Mouse (Mus musculus): ENCODE measurements at regions not wholly inside any gene's neighbourhood (a gene's known extent, or its start where the extent isn't known, plus 50 kb on each side); places are given as distances from the start of the nearest gene placed in this dataset.

DNA sequence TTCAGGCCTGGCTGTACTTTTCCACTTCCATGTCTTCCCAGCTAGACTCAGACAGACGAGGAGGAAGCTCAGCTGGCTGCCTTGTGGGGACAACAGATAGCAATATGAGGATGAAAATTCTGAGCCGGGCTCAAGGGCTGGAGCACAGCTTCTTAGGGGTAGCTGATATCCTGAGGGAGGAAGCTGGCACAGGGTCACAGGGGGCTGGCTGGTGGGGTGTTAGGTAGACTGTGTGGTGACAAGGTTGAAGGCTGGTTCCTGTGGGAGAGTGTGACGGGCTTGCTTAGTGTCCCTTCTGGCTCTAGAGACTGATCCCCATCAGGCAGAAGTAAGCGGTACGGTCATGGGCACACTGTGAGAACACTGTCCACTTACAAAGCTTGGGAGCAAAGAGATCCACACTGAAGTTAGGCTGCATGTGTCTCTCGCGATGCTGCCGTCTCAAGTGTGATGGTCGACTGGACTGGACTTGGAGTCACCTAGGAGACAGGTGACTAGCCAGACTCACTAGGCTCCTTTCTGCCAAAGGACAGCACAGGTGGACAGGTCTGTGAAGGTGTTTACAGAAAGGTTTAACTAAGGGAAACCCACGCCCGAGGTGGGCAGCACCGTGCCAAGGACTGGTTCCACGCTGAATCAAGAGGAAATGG, 111.1 kb upstream of the S1pr3 start:
- no peak for DNase-seq (ENCODE audit: low spot score in 2 of 2)

DNA sequence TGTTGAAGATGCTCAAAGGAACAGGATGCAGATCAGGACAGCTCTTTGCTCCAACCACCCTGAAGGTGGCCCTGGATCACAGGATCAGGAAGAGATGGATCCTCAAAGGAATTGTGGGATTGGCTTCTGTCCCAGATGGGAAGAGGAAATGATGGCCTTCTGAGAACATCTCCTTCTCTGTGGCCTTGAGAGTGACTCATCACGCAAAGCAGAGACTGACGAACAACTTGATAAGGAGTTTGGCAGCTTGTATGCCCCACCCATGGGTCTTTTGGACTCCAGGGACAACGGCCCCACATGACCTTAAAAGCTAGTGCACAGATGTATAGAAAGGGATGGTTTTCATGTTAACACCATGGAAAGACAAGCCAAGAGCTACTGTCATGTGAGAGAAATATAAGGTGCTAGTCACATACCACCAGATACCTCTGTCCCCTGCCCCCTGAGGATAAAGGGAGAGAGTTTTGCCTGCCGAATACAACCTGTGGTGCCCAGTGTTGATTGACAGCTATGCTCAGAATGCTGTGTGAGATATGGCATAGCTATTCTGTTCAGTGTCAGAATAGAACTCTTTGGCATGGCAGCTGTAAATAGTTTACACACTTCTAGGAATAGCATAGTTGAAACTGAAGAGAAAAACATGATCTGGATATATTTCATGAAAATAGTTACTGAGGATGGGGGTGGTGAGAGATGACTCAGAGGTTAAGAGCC, 109.2 kb upstream of the S1pr3 start:
- no peak for DNase-seq (ENCODE audit: low spot score in 2 of 2)

DNA sequence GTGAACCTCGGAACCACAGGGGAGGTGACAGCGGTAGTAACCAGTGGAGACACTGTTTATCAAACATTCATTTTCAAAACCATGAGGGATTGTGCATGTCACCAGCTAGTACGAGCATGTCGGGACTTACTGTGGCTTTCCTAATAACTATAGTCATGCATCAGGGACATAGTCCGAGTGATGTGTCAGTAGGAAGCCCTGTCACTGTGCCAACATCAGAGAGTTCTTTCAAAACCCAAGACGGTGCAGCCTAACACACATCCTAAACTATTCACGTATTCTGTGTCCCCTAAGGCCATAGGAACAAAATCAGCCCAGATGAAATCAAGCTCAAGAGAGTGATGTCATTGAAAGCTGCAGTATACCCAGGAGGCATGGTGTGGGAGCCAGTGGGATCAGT, 107.0 kb upstream of the S1pr3 start:
- DNase-seq (ENCODE audit: low spot score in 2 of 2) = no peak

DNA sequence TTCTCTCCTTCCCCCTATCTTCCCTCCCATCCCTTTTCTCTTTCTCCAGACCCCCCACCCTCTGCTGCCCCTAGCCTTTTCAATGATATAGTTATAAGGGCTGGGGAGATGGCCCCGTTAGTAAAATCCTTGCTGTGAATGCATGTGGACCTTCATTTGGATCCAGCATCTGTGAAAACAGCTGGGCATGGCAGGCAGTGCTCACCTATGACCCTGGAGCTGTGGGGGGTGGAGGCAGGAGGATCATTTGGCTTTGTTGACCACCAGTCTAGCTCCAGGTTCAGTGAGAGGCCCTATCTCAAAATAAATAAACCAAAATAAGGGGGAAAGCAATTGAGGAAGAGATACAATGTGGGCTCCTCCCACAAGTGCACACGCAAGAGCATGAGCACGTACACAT, 105.3 kb upstream of the S1pr3 start:
- no peak for DNase-seq (ENCODE audit: low spot score in 2 of 2)

DNA sequence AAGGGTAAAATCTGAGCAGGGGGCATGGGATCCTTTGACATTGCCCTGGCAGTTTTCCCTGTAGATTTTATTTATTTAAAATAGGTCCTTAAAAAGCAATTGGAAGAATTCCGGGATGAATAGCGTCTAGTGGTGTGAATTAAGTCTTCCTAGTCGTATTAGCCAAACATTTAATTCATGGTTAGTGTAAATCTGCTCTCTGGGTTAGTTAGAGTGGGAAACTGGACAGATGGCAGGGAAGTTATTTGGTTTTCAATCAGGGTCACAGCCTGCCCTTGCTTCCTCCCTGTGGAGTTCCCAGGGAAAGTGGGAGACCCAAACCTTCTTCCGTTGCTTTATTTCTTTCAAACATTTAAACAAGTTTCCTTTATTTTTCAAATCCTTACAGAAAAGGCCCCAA, 103.8 kb upstream of the S1pr3 start:
- DNase-seq (ENCODE audit: low spot score in 2 of 2) = no peak

DNA sequence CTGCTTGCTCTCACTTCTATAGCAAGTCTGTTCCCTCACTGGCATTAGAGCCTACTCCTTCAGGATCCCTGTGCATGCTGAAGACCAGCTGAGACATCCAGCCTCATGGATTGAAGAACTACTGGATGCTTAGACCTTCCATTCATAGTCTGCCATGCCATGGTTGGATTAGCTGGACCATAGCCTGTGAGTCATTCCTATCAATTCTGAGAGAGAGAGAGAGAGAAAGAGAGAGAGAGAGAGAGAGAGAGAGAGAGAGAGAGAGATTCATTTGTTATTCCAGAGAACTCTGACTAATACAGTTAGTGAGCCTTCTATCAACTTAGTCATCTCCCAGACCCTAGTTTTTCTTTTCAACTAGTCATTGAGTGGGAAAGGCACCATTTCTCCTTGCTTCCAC, 99.0 kb upstream of the S1pr3 start:
- DNase-seq (ENCODE audit: low spot score in 2 of 2) = no peak

DNA sequence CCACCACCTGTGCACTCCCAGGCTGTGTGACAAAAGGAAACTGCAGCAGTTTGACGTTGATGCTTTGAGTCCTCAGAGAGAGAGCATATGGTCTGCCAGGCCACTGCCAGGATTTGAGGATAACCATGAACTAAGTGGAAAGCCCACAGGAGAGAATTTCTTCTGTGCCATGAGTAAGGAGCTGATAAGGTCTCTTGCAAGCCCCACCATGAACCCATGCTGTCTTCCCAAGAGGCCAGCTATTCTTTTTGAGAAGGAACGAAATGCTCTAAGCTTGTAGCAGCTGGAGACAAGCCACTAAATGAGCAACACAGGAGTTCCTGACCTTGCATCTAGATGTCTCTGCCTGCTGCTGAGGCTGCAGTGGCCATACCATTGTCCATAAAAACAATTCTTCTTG, 98.4 kb upstream of the S1pr3 start:
- DNase-seq (ENCODE audit: low spot score in 2 of 2) = no peak

DNA sequence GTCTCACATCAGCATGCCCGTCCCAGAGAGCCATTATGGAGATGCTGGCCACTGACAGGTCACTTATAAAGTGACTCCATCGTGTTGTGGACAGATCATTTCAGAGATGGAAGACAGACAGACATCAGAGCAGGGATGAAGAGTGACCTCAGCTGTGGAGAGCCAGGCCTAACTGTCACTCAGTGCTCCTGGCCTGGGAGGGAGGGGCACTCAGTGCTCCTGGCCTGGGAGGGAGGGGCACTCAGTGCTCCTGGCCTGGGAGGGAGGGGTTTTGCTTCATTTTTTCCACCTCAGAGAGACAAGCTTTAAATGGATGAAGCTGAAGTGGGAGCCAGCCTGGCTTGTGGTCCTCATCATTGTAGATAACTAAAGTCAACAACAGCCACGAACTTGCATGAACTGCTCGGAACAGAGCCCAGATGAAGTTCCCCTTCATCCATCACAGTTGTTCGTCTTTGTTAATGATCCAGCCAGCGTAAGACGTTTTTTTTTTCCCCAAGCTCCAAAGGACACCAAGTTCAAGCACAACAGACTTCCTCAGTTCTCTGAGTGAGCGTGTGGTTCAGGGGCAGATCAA, 96.7 kb upstream of the S1pr3 start:
- no peak for DNase-seq (ENCODE audit: low spot score in 2 of 2)

DNA sequence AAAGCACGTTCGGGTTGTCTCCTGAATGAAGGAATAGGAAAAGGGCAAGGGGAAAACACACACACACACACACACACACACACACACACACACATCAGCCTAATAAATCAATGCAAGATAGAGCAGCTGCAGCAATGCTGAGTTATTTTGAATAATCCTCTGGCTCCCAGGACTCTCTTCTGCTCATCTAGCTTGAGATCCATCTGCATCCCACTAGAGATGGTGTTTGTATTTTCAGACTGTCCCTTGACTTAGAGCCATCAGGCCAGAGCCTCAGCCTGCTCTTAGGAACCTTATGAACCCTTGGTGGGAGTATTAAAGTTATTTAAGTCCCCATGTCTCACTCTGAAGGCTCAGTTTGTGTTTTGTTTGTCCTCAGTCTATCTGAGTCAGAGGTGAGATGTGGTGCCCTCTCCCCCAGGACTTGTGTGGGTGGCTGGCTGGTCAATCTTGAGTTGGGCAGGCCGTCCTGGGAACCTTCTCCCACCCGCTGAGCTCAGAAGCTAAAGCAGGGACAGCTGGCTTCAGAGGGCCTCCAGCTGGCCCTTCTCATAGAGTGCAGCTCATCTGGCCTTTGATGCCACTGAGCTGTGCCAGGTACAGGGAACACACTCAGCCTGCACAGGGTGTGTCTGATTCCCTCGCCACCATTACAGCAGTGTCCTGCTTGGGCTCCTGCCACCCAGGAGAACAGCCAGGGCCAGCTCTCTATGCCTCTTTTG, 95.1 kb upstream of the S1pr3 start:
- DNase-seq (ENCODE audit: low spot score in 2 of 2) = no peak

DNA sequence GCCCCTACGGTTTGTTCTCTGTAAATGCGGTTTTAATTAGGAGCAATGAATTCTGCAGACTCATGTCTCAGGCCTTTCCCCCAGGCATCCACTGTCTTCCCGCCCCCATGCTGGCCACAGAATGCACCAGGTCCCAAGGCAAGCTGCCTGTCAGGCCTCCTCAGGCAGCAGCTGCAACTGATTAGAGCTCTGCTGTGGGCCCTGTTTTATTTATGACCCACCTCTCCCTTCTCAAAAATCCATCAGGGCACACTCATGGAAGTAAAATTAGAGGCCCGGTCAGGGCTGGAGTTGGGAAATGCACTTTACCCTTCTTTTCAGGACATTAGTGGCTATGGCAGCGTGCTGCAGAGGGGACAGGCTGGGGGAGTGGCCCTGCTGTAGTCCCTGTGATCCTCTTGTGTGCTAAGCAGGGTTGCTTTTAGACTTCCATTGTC, 93.9 kb upstream of the S1pr3 start:
- DNase-seq (ENCODE audit: low spot score in 2 of 2) = peak in 1 of 2 experiments; percentile 41

DNA sequence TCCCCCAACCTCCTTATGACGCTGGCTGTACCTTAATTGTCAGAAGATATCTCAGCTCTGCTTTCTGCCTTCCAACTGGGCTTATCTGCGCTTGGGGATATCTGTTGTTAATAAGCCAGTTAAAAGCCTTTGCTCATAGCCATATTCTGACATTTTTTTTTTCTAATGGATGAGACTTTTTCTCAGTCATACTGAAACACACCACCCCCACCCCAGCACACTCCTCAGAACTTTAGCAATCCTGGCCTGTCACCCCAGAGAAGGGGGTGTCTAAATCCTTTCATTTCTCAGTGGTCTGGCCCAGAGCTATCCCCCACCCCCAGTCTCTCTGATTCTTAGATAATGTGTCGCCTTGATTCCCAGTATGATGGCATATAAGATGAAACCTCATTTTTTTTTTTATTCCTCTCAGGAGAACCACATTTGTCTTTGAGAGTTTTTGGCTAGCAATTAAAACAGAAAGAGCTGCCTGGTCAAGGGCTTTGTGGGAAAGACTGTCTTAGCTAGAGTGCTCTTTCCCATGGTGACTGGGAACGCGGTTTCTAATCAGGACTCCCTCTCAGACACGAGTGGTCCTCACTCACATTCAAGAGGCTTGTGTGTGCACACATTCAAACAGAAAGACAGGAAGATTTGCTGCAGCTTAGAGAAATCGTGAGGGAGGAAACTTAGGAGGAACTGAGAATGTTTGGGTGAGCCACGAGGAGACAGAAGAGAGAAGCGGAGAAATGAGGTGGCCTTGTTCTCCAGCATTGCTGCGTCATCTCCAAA, 93.2 kb upstream of the S1pr3 start:
- DNase-seq (ENCODE audit: low spot score in 2 of 2) = no peak

DNA sequence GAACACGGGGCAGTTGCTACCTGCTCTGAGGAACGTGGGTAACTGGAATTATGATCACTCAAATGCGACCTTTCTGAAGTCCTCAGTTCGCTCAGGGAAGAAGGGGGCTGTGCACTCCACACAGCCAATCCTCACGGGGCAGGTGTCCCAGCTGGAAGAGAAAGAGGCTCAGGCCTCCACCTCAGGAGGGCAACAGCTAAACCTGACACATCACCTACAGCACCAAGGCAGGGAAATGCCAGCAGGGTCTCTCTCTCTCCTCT, 92.7 kb upstream of the S1pr3 start:
- DNase-seq (ENCODE audit: low spot score in 2 of 2) = no peak

DNA sequence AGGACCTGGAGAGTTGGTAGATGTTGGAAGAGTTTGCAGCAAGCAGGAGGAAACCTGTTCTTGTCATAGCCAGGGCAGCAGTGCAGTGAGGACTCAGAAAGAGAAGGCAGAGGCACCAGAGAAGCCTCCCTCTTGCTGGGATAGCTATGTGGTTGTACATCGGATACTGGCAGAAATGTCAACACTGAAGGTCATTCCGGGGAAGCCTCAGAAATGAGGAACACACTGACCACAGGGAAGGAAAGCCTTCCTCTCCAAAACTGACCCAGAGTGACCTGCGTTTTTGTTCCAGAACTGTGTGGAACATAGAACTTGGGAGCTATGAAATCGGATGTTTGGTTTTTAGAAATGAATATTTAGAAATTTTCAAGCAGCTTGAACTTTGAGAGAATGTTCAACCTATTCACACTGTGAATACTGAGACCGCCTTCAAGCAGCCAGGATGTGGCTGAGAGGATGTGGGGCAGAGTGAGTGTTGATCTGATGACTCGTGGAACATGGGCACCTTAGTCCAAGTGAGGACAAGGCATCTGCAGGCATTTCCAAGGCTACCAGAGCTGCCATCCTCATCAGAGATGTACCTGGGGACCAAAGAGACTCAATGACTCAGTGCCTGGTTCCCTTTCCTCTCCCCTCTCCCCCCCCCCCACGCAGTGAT, 85.3 kb upstream of the S1pr3 start:
- DNase-seq (ENCODE audit: low spot score in 2 of 2) = no peak

DNA sequence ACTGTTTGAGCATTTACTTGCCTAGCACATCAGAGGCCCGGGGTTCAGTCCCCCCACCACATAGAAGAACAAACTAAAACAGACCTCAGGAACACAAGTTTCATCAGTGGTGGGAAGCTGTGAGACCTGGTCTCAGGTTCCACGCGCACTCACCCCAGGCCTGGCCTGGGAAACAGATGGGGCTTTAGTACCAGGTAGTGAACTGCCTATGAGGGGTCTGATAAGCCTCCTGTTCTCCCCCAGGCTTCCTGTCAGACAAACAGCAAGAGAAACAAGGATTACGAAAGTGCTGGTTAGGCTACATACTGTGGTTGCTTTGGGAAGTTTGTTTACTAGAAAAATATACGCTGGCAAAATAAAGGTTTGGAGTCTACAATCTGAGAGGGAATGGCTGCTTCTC, 83.7 kb upstream of the S1pr3 start:
- DNase-seq (ENCODE audit: low spot score in 2 of 2) = no peak

DNA sequence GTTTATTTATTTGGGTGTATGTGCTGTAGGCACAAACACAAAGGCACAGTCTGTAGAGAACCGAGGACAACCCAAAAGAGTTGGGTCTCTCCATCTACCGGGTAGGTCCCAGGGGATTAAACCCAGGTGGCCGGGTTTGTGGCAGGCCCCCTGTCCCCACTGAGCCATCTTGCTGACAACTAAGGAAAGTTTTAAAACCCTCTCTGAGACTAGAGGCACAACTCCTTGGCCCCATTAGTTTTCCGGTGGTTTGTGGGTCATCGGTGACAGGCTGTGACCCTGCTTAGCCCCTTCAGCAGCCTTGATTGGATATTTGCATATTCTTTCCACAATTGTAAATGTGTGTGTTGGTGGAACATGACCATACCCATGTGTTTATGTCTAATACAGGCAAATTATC, 83.1 kb upstream of the S1pr3 start:
- DNase-seq (ENCODE audit: low spot score in 2 of 2) = no peak

DNA sequence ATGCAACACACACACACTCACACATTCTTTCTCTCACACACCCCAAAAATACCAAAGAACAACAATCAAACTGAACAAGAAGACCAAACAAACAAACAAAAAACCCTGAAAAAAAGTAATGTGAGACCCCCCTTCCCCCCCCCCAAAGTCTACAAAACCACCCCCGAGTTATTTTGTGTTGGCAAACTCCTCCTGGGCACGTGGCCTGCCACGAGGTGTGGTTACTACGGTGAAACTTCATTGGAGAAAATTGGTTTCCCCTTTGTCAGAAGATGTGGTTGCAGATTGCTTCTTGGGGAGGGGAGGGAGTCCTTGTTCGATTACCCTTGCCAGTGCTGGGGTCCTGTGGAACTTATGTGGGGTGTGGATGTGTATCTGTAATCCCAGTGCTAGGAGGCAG, 82.3 kb upstream of the S1pr3 start:
- DNase-seq (ENCODE audit: low spot score in 2 of 2) = no peak

DNA sequence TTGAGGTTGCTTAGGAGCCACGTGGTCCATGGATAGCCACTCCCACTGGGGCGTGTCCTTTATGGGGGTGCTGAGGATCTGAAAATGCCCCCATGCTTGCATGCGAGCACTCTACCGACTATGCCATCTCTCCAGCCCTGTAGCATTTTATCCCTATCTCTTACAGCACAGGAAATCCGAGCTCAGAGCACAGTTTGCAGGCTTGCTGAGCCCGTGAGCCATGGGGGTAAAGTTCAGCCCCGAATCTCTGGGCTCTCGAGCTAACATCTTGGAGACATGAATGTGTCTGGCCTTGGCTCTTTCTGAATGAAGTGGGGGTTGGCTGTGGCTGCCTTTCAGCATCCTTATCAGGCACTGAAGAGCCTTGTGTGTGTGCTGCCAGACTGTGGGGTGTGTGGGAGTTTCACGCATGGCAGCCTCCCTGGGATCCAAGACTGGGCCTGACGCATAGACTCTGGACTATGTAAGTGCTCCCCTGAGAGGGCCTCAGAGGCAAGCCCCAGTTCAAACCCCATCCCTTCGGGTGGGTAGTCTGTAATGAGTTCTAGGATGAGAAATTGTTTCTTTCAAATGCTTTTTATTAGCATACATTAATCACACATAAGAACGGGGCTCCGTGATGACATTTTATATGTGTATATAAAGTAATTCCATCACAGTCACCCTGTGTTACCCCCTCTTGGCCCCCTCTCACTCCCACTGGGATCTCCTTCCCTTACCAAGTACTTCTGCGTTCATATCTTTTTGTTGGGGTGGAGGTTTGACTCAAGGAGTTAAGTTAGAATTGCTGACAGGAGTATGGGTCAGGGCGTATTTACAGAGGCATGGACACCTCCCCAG, 80.1 kb upstream of the S1pr3 start:
- DNase-seq (ENCODE audit: low spot score in 2 of 2) = peak; percentile 70 to 71

DNA sequence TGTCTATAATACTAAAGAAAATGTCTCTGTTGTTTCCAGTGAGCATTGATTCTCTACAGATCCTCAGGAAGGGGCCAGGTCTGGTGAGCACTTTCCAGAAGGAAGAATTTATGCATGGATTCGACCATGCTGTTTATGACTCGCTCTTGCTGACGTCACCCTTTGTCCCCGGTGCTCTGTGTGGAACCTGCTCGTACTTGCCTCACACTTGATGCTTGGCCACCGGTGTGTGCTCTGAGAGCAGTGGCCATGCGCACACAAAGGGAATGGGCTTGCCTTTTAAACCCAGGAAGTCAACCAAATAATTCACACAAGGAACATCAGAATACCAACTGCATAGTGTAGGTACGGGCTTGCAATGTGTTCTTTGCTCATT, 79.5 kb upstream of the S1pr3 start:
- DNase-seq (ENCODE audit: low spot score in 2 of 2) = no peak

DNA sequence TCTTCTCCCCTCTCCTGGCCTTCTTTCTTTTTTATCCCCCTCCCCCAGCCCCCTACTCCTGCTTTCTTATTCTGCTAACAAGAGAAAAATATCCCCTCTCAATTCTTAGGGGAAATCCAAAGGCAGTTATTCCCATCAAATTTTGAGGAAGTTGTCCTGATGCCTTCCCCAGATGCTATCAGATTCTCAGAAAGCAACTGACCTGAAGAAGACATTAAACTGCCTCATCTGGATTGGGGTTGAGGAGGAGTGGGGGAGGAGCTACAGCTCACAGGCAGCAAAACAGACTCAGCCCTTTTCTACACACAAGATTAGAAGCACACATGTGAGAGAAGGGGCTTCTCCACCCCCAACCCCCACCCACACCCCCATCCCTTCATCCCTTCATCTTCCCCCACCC, 78.7 kb upstream of the S1pr3 start:
- DNase-seq (ENCODE audit: low spot score in 2 of 2) = no peak

DNA sequence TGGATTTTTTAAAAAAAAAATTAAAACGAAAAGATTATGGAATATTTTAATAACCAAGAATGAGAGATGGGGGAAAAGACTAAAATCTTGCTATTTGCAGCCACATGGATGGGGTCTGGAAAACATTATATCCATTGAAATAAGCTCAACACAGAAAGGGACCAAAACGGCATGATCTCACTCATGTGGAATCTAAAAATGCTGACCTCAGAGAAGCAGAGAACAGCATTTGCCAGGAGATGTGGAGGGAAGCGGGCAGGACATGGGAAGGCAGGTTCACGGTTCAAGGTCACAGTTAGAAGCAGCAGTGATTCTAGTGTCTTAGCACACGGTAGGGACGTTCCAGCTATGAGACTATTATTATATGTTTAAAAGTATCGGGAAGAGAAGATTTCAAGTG, 76.2 kb upstream of the S1pr3 start:
- DNase-seq (ENCODE audit: low spot score in 2 of 2) = no peak

DNA sequence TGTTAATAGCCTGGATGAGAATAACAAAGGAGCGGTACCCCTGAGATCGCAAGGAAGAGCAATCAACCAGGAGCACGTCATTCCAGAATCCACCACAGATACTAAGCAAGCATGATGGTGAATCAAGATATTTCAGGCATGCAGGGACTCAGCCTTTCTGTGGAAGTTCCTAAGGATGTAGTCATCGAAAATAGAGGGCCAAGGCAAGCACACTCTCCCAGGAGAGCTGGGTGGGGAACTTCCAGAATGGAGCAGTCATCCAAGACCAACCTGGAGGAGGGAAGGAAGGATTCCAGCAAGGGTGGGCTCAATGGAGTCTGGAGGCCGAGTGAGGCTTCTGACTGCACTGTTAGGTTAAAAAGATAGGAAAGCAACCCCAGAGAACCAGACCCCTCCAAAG, 75.0 kb upstream of the S1pr3 start:
- DNase-seq (ENCODE audit: low spot score in 2 of 2) = no peak
